Mouse (Mus musculus) neural tube, embryonic 13.5 days (tissue): ENCODE results near the gene Skida1. TPM values are rescaled to one million over a fixed set of nuclear protein-coding genes. Genes with fewer than 3 reads are reported as not detected.
A peak's percentile ranks its signal among the peaks of the same experiment; 100 is the strongest.

Experiments
- ATAC-seq: fragments of 200-750 bp; cut with Nextera tagmentation; 2 replicates; pipeline ENCODE4 v1.8.0; 2017; ENCODE audit warnings: low read depth, mild to moderate bottlenecking, moderate TSS enrichment, moderate library complexity
- H3K27ac ChIP-seq: fragments of 300-500 bp; sonication (generic); replicated peaks from 2 replicates; pipeline ENCODE4 v1.5.1; 2015; ENCODE audit warnings: moderate library complexity, mild to moderate bottlenecking, inconsistent platforms
- H3K27me3 ChIP-seq: fragments of 300-500 bp; sonication (generic); 2 replicates; pipeline ENCODE4 v1.6.1; 2015; ENCODE audit warnings: mild to moderate bottlenecking, inconsistent platforms
- H3K36me3 ChIP-seq: fragments of 300-500 bp; sonication (generic); 2 replicates; pipeline ENCODE4 v1.6.1; 2015; ENCODE audit warnings: mild to moderate bottlenecking, inconsistent platforms
- H3K4me1 ChIP-seq: fragments of 300-500 bp; sonication (generic); replicated peaks from 2 replicates; pipeline ENCODE4 v1.6.1; 2015; ENCODE audit warnings: inconsistent platforms
- H3K4me2 ChIP-seq: fragments of 300-500 bp; sonication (generic); 2 replicates; pipeline ENCODE4 v1.6.1; 2015; ENCODE audit warnings: inconsistent platforms, mild to moderate bottlenecking, moderate library complexity
- H3K4me3 ChIP-seq: fragments of 300-500 bp; sonication (generic); 2 replicates; pipeline ENCODE4 v1.5.1; 2015; ENCODE audit warnings: mild to moderate bottlenecking, inconsistent platforms
- H3K9ac ChIP-seq: fragments of 300-500 bp; sonication (generic); 2 replicates; pipeline ENCODE4 v1.6.1; 2015; ENCODE audit warnings: moderate library complexity, mild to moderate bottlenecking, inconsistent platforms
- H3K9me3 ChIP-seq: fragments of 300-500 bp; sonication (generic); 2 replicates; pipeline ENCODE4 v1.6.1; 2016; ENCODE audit warnings: inconsistent platforms
- WGBS: fragments of 180-500 bp; shearing (Covaris S2); methylation state at CpG from one replicate; pipeline ENCODE4 v1.1.7; 2015; 5-methylcytosine and 5-hydroxymethylcytosine counted together
- polyA plus RNA-seq: library from polyadenylated mRNA; unstranded; fragments of >200 nt; fragmentation: Nextera tagmentation; extraction: Ambion mirVana; gene quantifications from 2 replicates; pipeline ENCODE4 v1.2.1, GENCODE M21; 2015

Gene Skida1
- polyA plus RNA-seq, 1 experiment from 2014 or later, result 8.2 TPM

GRCm38 (mm10) chr2:18032538-18032895 is 16.3 kb downstream of the Skida1 start:
- Histone ChIP-seq H3K4me2 (peak overlapping the region; percentile 96), H3K9ac (peak overlapping the region; percentile 39; the same call in 1 of the 2 replicates)

GRCm38 (mm10) chr2:18031831-18032537 is 16.9 kb downstream of the Skida1 start:
- no peak overlapping the region for H3K27ac ChIP-seq

More at GRCm38 (mm10) chr2:18032538-18032895, 16.3 kb downstream of the Skida1 start:
- Histone ChIP-seq H3K36me3 (no peaks in the 10 kb centered on the region), H3K9me3 (no peaks in the 10 kb centered on the region), H3K27ac (no peak overlapping the region), H3K4me1 (peaks cover 63% of the 10 kb centered on the region), H3K27me3 (no peaks in the 10 kb centered on the region), H3K4me3 (no peak overlapping the region)
- WGBS, result 47% methylated on average over 5 of the region's 5 CpGs
- no peak for ATAC-seq

GRCm38 (mm10) chr2:18031271-18031821 is 17.5 kb downstream of the Skida1 start:
- H3K4me2 ChIP-seq, result peak overlapping the region; percentile 96
- WGBS, result 4% methylated on average over 26 of the region's 26 CpGs
- no peaks in the 10 kb centered on the region for H3K9me3 ChIP-seq
- no peak for ATAC-seq
- no peak overlapping the region for H3K27ac ChIP-seq
- H3K4me3 ChIP-seq, result peak overlapping the region; percentile 42
- no peaks in the 10 kb centered on the region for H3K36me3 ChIP-seq
- peaks cover 73% of the 10 kb centered on the region for H3K4me1 ChIP-seq
- no peaks in the 10 kb centered on the region for H3K27me3 ChIP-seq
- peak overlapping the region; percentile 84 for H3K9ac ChIP-seq

More at GRCm38 (mm10) chr2:18031831-18032537, 16.9 kb downstream of the Skida1 start:
- peak overlapping the region; percentile 84 for H3K9ac ChIP-seq
- ATAC-seq, result no peak
- H3K4me2 ChIP-seq, result peak overlapping the region; percentile 96
- H3K27me3 ChIP-seq, result no peaks in the 10 kb centered on the region
- WGBS, result 1% methylated on average over 34 of the region's 34 CpGs
- H3K36me3 ChIP-seq, result no peaks in the 10 kb centered on the region
- peak overlapping the region; percentile 42 for H3K4me3 ChIP-seq
- no peaks in the 10 kb centered on the region for H3K9me3 ChIP-seq
- peaks cover 66% of the 10 kb centered on the region for H3K4me1 ChIP-seq

GRCm38 (mm10) chr2:18030581-18030980 is 18.3 kb downstream of the Skida1 start:
- H3K9me3 ChIP-seq, result no peaks in the 10 kb centered on the region
- no peaks in the 10 kb centered on the region for H3K36me3 ChIP-seq
- no peak overlapping the region for H3K4me3 ChIP-seq
- H3K27me3 ChIP-seq, result no peaks in the 10 kb centered on the region
- H3K9ac ChIP-seq, result no peak overlapping the region
- no peak for ATAC-seq
- 26% methylated on average over 8 of the region's 8 CpGs for WGBS
- H3K4me1 ChIP-seq, result peaks cover 80% of the 10 kb centered on the region
- no peak overlapping the region for H3K27ac ChIP-seq
- H3K4me2 ChIP-seq, result peak overlapping the region; percentile 96

- H3K36me3 ChIP-seq, result no peaks in the 10 kb centered on the region
- no peak overlapping the region for H3K27ac ChIP-seq
- H3K4me1 ChIP-seq, result peaks cover 76% of the 10 kb centered on the region
- peak overlapping the region; percentile 29; the same call in 1 of the 2 replicates for H3K4me2 ChIP-seq
- 63% methylated on average over 7 of the region's 7 CpGs for WGBS
- H3K4me3 ChIP-seq, result no peak overlapping the region
- H3K9ac ChIP-seq, result no peak overlapping the region
- H3K9me3 ChIP-seq, result no peaks in the 10 kb centered on the region
- no peaks in the 10 kb centered on the region for H3K27me3 ChIP-seq
- no peak for ATAC-seq
Observed at GRCm38 (mm10) chr2:18029656-18030055, 19.2 kb downstream of the Skida1 start.

- H3K4me3 ChIP-seq, result peak overlapping the region; percentile 67
- H3K4me2 ChIP-seq, result peak overlapping the region; percentile 98
- under 1% methylated on average over 61 of the region's 61 CpGs for WGBS
- no peaks in the 10 kb centered on the region for H3K27me3 ChIP-seq
- no peaks in the 10 kb centered on the region for H3K36me3 ChIP-seq
- peaks cover 64% of the 10 kb centered on the region for H3K4me1 ChIP-seq
- H3K9ac ChIP-seq, result peak overlapping the region; percentile 94
- peak overlapping the region; percentile 99 for H3K27ac ChIP-seq
- ATAC-seq, result peak; percentile 62
- no peaks in the 10 kb centered on the region for H3K9me3 ChIP-seq
Observed at GRCm38 (mm10) chr2:18028140-18029021, 20.5 kb downstream of the Skida1 start.

GRCm38 (mm10) chr2:18027448-18028139 is 21.3 kb downstream of the Skida1 start:
- H3K4me1 ChIP-seq, result peaks cover 56% of the 10 kb centered on the region
- under 1% methylated on average over 42 of the region's 44 CpGs for WGBS

GRCm38 (mm10) chr2:18026116-18026947 is 22.5 kb downstream of the Skida1 start:
- Histone ChIP-seq H3K9me3 (no peaks in the 10 kb centered on the region), H3K27ac (peak overlapping the region; percentile 99), H3K4me3 (peak overlapping the region; percentile 67), H3K9ac (peak overlapping the region; percentile 94), H3K4me1 (peaks cover 43% of the 10 kb centered on the region), H3K36me3 (no peaks in the 10 kb centered on the region), H3K4me2 (peak overlapping the region; percentile 98), H3K27me3 (no peaks in the 10 kb centered on the region)
- under 1% methylated on average over 44 of the region's 44 CpGs for WGBS
- ATAC-seq, result peak; percentile 23

More at GRCm38 (mm10) chr2:18027448-18028139, 21.3 kb downstream of the Skida1 start:
- H3K9me3 ChIP-seq, result no peaks in the 10 kb centered on the region
- H3K27ac ChIP-seq, result peak overlapping the region; percentile 99
- H3K27me3 ChIP-seq, result no peaks in the 10 kb centered on the region
- H3K4me3 ChIP-seq, result peak overlapping the region; percentile 67
- no peaks in the 10 kb centered on the region for H3K36me3 ChIP-seq
- peak overlapping the region; percentile 98 for H3K4me2 ChIP-seq
- H3K9ac ChIP-seq, result peak overlapping the region; percentile 94
- ATAC-seq, result peak; percentile 84

GRCm38 (mm10) chr2:18025781-18026115 is 23.1 kb downstream of the Skida1 start:
- H3K27me3 ChIP-seq, result no peaks in the 10 kb centered on the region
- 1% methylated on average over 14 of the region's 14 CpGs for WGBS
- H3K9ac ChIP-seq, result peak overlapping the region; percentile 94
- peak overlapping the region; percentile 98 for H3K4me2 ChIP-seq
- no peaks in the 10 kb centered on the region for H3K9me3 ChIP-seq
- no peaks in the 10 kb centered on the region for H3K36me3 ChIP-seq
- peak overlapping the region; percentile 99 for H3K27ac ChIP-seq
- peak overlapping the region; percentile 67 for H3K4me3 ChIP-seq
- peaks cover 38% of the 10 kb centered on the region for H3K4me1 ChIP-seq
- ATAC-seq, result no peak

- Histone ChIP-seq H3K4me2 (peak overlapping the region; percentile 98), H3K27ac (no peak overlapping the region), H3K27me3 (no peaks in the 10 kb centered on the region), H3K4me1 (peaks cover 32% of the 10 kb centered on the region), H3K36me3 (no peaks in the 10 kb centered on the region), H3K4me3 (no peak overlapping the region), H3K9me3 (no peaks in the 10 kb centered on the region), H3K9ac (no peak overlapping the region)
- ATAC-seq, result no peak
- WGBS, result 41% methylated on average over 5 of the region's 5 CpGs
Observed at GRCm38 (mm10) chr2:18025116-18025515, 23.7 kb downstream of the Skida1 start.

GRCm38 (mm10) chr2:18022886-18023285 is 26.0 kb downstream of the Skida1 start:
- H3K4me3 ChIP-seq, result no peak overlapping the region
- H3K27me3 ChIP-seq, result no peaks in the 10 kb centered on the region
- WGBS, result 53% methylated on average over 1 of the region's 1 CpGs
- no peak overlapping the region for H3K9ac ChIP-seq
- H3K4me1 ChIP-seq, result peaks cover 22% of the 10 kb centered on the region
- H3K36me3 ChIP-seq, result no peaks in the 10 kb centered on the region
- no peak overlapping the region for H3K27ac ChIP-seq
- no peak for ATAC-seq
- no peak overlapping the region for H3K4me2 ChIP-seq
- H3K9me3 ChIP-seq, result no peaks in the 10 kb centered on the region
